Mouse (Mus musculus) adrenal gland, adult 8-10 months (tissue): ENCODE results near the gene 1700069L16Rik. TPM values are rescaled to one million over a fixed set of nuclear protein-coding genes. Genes with fewer than 3 reads are reported as not detected.

Source experiments
- DNase-seq: peaks from one replicate; pipeline ENCODE4 v3.0.0; 2022
- total RNA-seq, 4 experiments: library from RNA; stranded (reverse); gene quantifications; 2 replicates each; pipeline ENCODE4 v1.2.4; 2022

The 1700069L16Rik gene
- not detected for total RNA-seq

DNA sequence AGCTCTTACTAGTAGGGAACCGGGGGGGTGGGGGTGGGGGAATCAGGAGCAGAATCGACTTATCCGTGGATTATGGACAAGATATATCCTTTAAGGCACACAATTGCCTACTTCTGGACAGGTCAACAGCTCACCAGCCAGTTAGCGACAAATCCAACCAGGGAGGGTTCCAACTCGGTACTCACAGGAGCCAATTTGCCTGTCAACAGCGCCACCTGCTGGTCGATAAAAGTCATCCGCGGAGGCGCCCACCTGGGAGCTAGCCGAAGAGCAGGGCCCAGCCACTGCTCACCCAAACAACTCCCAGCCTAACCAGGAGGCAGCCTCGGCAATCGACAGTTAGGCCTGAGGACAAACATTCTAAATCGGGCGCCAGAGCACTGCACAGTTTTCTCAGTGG, at the start of gene 1700069L16Rik:
Gene 1700069L16Rik, minus strand, starts transcription at position 327 of the 400 bp plus-strand sequence.
- no peak for DNase-seq

DNA sequence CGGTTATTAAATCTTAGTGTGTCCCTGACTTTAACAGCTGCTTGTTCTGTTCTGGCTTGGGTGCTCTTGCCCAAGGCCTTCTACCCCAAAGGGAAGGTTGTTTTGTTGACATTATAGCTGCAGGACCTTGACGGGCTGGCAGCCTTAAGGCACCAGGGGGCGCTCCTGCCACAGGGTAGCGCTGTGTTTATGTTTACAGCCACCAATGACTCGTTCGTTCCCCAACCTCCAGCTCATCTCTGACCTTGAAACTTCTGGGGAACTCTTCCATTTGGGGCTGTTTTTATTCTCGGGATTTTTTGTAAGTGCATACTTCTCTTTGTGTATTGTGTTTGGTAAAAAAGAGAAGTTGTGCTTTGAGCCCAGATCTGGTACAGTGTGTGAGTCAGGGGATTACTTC, 49.1 kb upstream of the 1700069L16Rik start:
- peak; percentile 95 for DNase-seq

DNA sequence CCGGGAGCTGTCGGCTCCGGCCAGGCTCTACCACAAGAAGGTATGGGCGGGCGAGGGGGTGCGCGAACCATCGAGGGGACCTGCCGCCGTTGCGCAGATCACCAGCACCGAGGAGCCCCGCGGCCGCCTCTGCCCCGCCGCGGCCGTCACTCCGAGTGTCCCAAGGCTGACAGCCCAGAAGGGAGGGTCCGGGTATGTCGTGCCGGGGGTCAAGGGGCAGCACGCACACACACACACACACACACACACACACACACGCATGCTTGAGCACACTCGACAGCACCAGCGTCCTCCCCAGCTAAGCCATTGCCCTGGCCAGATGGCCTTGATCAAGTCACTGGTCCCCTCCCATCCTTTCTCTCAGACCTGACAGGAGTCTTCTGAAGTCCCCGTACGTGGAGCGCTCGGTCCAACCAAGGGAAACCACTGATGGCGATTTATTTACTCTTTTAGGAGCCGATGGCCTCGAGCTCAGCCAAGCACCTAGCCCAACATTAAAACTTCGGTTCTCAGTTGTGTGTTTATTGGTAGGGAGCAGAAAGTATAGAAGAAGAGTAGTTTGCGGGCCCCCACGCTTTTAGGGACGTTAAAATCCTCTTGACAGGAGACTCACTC, 48.4 kb upstream of the 1700069L16Rik start:
- DNase-seq: no peak

DNA sequence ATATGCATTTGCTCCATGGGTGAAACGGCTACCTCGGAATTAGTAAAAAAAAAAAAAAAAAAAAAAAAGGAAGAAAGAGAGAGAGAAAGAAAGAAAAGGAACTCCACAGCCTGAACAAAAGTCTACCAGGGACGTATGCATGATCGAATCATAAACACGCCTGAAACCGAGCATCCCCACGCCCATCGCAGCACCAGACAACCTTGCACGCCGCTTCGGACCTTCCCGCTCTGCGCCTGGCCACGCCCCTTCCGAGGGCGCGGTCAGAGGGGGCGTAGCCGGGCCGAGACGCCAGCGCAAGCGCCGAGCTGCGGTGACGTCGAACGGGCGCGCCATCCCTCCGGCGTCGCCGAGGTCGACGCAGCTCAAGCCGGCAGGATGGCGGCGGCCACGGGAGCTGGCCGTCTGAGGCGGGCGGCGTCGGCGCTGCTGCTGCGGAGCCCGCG, 47.9 kb upstream of the 1700069L16Rik start, which contains the start of the genes Sart3 and Iscu:
Gene Sart3, minus strand, starts transcription at position 61 of the 446 bp plus-strand sequence.
Gene Iscu, plus strand, starts transcription at position 299 of the 446 bp plus-strand sequence.
- DNase-seq: peak; percentile 91

DNA sequence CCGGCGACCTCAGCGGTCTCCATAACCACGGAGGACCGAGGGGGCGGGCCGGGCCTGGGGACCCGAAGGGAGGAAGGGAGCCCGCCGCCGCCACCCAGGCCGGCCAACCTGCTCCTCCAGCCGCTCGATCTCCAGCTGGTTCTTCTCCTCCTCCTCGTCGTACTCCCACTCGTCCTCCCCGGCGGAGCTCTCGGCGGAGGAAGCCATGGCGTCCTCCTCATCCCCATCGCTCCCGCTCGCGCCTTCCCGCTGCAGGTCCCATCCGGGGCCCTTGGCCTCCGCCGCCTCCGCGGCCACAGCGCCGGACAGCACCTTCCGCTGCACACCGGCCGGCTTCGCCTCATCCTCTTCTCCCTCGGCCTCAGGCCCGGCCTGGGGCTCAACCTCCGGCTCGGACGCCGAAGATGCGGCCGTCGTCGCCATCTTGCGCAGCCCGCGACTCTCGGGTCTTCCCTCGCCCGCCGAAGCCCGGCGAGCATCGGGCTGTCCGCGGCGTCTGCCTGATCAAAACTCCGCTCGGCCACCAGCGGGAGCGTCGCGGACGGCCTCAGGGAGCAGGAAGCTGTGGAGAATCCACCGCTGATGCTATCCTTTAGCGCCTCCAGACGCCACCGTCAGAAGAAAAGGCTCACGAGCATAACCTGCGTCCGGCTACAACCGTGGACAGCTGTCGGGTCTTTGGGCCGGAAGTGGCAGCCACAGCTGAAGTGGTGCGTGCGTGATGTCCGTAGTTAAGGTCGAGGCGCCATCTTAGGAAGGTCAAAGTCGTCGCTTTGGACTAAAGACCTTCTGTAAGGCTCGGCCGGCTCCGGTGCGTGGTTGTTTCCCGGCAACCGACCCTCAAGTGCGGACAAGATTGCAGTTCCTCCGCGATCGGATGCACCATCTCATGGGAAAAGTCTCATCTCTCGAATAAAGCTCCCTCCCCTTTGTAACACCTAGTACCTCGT, 46.9 kb upstream of the 1700069L16Rik start:
- peak; percentile 83 for DNase-seq

DNA sequence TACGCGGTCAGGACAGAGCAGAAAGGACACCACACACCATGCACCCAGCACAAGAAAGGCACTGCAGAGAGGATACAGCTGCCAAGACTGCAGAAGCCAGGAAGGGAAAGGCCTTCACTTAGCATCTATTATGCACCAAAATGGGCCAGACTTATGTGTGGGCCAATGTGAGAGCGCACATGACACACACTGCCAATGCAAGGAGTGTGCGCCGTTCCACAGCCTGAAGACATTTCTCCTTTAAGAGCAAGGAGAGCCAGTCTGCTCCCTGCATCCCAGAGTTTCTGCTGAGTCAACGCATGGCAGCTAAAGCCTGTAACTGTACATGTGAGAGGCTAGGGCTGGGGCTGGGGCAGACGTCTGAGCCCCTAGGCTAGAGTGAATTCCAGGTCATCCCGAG, 44.2 kb upstream of the 1700069L16Rik start:
- no peak for DNase-seq

DNA sequence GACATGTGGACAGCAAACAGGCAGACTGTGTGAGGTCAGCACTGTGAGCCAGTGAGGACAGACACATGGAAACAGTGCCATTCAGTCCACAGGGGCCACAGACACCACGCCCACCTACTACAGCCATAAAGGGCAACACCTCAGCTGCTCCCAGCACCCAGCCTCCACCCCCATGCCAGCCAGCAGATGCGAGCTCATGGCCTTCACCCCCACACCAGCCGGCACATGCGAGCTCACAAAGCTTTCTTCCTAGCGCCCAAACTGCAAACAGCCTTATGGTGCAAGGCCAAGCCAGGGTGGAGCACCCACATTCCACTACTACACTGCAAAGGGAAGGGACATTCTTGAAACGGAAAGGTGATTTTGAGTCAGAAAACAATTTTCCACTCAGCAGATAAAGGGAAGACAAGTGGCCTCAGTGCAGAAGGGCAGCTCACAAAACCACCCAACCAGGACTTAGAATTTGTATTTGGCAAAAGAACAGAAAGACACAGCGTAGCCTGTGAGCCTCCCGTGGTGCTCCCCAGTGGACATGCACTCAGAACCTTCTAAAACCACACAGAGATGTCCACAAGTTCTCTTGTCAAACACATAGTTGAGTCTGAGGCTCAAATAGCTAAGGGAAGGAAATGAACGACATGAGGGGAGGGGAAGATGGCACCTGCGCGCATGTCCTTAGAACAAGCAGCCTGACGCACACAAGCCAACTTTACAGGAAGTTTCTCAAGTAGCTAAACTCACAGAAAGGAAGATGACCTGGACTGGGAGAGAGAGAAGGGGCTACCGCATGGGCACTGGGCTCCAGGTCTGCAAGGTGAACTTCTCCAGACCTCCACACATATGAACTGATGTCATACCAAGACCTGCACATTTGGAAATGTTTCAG, 41.3 kb upstream of the 1700069L16Rik start:
- DNase-seq: no peak

DNA sequence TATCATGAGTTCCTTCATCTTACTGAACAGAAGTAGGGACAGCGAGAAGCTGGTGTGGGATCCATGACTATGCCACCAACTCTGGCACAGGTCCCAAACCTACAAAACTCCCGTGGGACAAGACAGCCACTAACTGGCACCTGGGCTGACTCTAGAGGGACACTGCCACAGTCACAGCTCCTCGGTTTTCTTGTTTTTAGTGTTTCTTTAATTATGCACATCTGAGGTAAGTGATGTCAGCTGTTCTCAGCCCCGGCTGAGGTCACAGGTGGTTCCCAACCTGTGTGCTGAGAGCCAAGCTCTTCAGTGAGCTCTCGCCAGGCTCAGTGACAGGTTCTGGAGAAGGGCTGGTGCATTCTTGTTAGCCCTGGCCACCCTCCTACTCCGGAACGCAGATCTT, 39.9 kb upstream of the 1700069L16Rik start:
- no peak for DNase-seq

DNA sequence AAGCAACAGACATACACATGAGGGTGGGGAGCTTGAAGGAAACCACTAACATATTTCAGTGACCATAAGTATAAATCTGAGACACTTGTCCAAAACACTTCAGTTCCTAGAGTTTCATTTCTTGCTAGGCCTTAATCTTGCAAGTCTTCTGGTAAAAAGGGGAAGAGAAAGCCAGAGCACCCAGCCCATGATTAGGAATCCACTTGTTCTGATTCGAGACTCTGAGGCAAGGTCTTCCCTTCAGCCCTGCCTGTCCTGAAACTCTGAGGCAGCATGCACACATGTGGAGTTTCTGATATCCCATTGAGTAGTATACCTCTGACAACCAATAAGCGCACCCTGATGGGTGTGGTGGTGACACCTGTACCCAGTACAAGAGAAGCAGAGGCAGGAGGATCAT, 37.0 kb upstream of the 1700069L16Rik start:
- no peak for DNase-seq

DNA sequence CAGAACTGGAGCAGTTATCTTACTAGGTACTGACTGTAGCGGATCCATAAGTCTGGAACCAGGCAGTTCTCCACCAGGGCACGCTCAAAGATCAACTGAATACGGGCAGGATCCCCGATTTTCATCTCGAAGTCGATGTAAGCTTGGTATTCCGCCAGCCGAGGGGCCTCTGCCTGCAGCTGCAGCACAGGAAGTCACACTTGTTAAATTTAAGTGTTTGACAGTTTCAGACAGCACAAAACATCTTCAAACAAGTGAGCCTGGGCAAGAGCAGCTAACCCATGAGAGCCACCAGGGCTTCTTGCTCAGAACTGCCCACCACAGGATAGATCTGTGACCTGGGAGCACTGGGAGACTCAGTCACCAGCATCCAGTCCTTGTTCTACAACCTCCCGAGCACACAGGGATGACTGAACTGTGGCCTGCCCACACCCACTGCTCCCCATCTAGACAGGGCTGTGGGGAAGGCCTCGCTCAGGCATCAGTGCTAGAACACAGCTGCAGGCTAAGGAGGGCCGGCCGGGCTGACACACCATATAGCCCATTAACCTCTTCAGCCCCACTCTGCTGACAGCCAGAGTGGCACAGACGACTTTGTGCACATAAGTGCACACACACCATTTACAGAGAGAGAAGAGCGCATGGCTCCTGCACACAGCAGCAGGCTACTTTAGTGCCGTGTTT, 30.9 kb upstream of the 1700069L16Rik start:
- no peak for DNase-seq

DNA sequence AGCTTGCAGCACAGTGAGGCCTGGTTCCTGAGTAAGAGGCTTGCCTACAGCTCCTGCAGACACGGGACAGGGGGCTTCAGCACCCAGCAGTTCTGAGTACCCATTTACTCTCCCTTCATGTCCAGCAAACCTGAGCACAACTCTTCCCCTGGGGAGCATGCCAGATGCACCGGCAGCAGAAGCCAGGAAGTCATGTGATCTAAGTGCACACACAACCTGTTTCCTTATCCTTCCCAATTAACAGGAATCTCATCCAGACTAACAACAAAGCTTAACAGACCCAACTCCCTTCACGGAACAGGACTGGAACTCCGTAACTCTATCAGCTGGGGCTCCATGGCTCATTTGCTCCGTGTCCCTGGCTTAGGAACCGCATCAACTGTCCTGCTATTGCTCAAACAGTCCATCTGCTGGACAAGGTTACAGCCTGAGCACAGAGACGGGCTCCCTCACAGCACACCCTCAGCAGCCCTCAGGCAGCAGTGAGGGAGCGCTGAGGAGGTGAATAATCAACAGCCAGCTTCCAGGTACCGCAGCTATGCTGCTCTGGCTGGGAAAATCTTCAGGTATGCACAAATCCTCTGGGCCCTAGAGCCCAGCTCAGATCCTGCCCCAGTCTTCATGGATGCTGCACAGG, 27.1 kb upstream of the 1700069L16Rik start:
- DNase-seq: no peak

DNA sequence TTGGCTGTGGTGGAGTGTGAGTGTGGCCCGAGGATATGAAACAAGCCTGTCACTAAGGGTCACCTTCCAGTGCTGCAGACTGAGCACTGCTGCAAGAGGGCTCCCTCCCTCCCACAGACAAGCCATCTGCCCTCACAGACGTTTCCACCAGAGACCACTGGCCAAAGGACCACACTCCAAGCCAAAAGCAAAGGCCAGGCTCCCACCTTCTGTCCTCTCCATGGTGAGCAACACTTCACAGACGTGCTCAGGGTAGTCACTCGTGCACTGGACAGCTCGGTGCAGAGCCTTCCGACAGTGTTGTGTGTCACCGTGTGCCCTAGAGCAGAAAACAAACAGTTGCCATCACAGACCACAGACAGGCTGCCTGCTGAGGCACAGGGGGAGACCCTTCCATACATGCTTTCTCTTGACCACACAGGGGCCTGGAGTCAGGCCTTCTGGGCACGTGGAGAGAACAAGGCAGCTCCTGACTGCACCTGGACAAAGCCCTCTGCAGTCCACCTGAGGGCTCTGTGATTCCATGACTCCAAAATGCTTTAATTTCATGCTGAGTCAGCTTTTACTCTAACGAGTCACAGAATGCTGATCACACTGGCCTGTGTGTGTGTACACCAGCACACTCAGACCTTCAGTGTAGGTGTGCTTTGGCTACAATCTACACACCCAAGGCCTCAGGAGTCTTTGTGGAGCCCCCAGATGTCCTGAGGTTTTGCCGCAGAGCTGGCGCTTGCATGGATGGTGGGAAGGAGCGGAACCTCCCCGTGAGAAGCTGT, 24.2 kb upstream of the 1700069L16Rik start:
- DNase-seq: no peak

DNA sequence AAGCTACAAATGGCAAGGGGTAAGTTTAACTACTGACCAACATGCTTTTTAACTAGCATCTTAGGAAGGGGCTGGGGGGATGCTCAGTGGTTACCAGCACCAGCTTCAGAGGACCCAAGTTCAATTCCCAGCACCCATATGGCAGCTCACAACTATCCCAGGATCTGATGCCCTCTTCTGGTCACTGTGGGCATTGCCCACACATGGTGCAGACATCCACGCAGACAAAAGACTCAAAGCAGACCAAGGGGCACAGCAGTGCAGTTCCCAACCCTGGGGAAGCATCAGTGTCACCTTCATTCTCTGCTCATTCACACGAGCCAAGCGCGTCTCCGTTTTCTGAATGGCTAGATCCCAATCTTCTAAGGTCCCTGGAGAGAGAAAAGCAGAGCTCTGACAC, 23.1 kb upstream of the 1700069L16Rik start:
- DNase-seq: no peak

DNA sequence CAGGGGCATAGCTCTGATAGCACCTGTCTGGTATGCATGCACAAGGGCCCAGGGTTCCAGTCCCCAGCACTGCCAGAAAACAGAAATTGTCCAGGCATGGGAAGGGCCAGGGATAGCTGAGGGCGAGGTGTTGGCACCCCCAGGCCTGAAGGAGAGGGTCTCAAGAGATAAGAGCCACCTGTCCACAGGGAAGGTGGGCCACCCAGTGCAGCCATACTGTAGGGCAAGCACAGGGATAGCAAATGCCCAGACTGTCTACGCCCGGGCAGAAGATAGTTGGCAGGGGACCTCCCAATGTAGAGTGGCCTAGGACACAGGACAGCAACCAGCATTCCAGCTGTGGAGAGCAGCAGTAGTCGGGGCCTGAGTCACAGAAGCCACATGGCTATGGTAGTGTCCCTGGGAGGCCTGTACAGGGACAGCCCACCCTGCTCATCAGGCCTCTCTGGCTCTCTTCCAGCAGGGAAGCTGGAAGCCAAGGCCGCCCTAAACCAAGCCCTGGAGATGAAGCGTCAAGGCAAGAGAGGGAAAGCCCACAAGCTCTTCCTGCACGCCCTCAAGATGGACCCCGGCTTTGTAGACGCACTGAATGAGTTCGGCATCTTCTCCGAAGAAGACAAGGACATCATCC, 13.2 kb upstream of the 1700069L16Rik start:
- DNase-seq: no peak

DNA sequence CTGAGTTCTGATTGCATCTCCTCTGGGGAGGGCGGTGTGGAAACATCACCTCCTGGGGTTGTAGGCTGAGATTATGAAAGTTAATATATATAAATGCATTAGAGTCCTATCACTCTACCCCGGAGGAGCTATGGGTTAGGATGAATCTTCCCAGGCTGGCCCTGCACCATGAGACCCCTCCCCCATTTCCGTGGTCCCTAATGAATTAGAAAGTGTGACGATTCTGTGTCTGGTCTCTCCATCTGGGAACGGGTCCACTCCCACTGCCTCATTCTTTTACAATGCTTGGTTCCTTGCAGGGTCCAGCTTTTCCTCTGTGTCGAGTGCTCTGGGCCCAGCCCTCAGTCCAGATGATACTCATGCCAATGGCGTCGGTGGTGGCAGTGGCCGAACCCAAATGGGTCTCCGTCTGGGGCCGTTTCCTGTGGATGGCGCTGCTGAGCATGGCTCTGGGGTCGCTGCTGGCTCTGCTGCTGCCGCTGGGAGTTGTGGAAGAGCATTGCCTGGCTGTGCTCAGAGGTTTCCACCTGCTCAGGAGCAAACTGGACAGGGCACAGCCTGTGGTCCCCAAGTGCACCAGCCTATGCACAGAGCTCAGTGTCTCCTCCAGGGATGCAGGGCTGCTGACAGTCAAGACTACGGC, 12.1 kb upstream of the 1700069L16Rik start:
- DNase-seq: no peak

DNA sequence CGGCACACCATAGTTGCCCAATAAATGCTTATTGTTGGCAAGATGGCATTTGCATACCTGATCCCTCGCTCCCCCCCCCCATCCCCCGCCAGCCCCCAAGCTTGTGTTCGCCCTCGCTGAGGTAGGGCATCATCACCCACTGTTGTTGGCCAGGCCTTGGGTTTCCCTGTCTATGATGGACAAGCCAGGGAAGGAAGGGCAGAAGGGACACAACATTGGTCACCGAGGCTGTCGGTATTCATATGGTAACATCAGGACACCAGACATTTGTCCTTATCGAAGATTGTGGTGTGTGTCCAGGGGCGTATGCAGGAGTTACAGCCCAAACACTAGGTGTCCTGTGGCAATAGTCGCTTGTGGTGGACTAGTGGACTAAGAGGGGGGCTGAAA, 11.5 kb upstream of the 1700069L16Rik start:
- DNase-seq: no peak

DNA sequence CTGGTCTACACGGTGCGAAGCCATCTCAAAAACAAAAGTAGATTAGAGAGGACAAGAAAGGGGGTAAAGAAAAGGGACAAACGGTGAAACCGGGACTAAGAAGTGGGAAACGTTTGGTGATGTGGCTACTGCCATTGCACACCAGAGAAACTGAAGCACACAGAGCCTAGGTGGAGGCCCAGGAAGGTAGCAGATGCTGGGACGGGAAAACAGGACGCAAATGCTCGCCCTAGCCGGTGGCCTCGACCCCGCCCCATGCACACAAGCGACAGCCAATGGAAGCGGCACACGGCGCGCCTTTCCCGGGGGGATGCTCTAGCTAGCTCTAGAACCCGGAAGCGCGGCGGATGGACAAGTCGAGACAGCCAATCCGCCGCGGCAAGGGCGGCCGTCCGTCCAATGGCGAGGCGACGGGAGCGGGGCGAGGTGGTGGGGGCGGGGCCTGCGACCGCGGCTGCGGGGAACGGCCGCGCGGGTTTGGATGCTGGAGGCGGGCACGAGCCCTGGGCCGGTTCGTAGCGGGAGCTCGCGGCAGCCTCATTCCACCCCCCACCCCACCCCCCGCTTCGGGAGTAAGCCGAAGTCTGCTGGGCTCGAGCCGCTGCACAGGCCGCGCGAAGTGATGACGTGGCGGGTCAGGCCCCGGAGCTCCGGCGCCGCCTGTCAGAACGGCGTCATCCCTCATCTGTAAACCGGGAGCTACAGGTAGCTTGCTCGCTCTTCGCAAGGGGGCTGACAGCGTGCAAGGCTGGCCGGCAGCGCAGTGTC, 11.0 kb upstream of the 1700069L16Rik start, which contains the start of gene Ficd:
Gene Ficd, plus strand, starts transcription at position 459 of the 768 bp plus-strand sequence.
- DNase-seq: peak; percentile 90

DNA sequence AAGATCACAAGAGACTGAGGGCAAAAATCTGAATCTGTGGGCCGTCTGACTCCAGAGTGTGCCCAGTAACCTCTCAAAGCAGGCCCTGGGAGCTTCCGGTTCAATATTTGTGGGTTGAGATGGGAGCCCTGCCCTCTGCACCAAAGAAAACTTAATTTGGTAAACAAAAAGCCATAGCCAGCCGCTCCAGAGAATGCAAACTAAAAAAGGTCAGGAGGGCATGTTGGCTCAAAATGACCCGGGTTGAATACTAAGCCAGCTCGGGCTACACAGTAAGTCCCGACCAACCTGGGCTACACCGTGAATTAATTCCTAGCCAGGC, 10.4 kb upstream of the 1700069L16Rik start:
- DNase-seq: no peak

DNA sequence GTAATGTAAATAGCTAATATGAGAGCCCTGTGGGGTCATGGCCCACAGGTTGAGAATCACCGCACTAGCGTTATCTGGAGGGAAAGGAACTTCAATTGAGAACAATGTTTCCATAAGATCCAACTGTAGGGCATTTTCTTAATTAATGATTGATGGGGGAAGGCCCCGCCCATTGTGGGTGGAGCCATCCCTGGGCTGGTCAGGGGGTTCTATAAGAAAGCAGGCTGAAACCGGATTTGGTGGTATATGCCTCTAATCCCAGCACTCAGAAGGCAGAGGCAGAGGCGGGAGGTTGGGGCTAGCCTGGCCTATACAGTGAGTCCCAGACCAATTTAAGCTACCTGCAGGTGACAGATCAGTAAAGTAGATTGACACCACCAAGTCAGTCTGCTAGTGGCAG, 9.8 kb upstream of the 1700069L16Rik start:
- DNase-seq: no peak
